Mouse (Mus musculus) cerebellum, postnatal 4 days (tissue): ENCODE measurements at regions not wholly inside any gene's neighbourhood (a gene's known extent, or its start where the extent isn't known, plus 50 kb on each side); places are given as distances from the start of the nearest gene placed in this dataset.

Source experiments
- DNase-seq, 2 experiments: peaks; one replicate each; pipeline ENCODE4 v3.0.0; 2022; ENCODE audit warnings: low spot score in 2 of 2, mixed read lengths in 1 of 2

- no peak for DNase-seq
Measured at GRCm38 (mm10) chr11:114611690-114612089, 56.6 kb upstream of the Rpl38 start.

GRCm38 (mm10) chr11:114608009-114608408 lies 60.3 kb upstream of the Rpl38 start:
- no peak for DNase-seq

- DNase-seq = no peak
Measured at GRCm38 (mm10) chr11:114603108-114603507, 65.2 kb upstream of the Rpl38 start.

- DNase-seq = peak in 1 of 2 experiments; percentile 9
Measured at GRCm38 (mm10) chr11:114597225-114597624, 71.1 kb upstream of the Rpl38 start.

- no peak for DNase-seq
Measured at GRCm38 (mm10) chr11:114592961-114593360, 75.4 kb upstream of the Rpl38 start.

- DNase-seq = no peak
Measured at GRCm38 (mm10) chr11:114588554-114588953, 79.8 kb upstream of the Rpl38 start.

GRCm38 (mm10) chr11:114587986-114588385 lies 80.3 kb upstream of the Rpl38 start:
- no peak for DNase-seq

GRCm38 (mm10) chr11:114586400-114586799 lies 81.9 kb upstream of the Rpl38 start:
- no peak for DNase-seq

- DNase-seq = no peak
Measured at GRCm38 (mm10) chr11:114584804-114585203, 83.5 kb upstream of the Rpl38 start.

GRCm38 (mm10) chr11:114584146-114584545 lies 84.2 kb upstream of the Rpl38 start:
- DNase-seq = no peak

GRCm38 (mm10) chr11:114579986-114580385 lies 88.3 kb upstream of the Rpl38 start:
- DNase-seq = no peak

GRCm38 (mm10) chr11:114578551-114578950 lies 89.8 kb upstream of the Rpl38 start:
- no peak for DNase-seq

- no peak for DNase-seq
Measured at GRCm38 (mm10) chr11:114576803-114577202, 91.5 kb upstream of the Rpl38 start.

GRCm38 (mm10) chr11:114571144-114571869 lies 97.0 kb upstream of the Rpl38 start:
- no peak for DNase-seq

GRCm38 (mm10) chr11:114570076-114570475 lies 98.2 kb upstream of the Rpl38 start:
- no peak for DNase-seq

- no peak for DNase-seq
Measured at GRCm38 (mm10) chr11:114567814-114568800, 100.2 kb upstream of the Rpl38 start.

GRCm38 (mm10) chr11:114567045-114567780 lies 101.1 kb upstream of the Rpl38 start:
- DNase-seq = no peak

- DNase-seq = no peak
Measured at GRCm38 (mm10) chr11:114564949-114565348, 103.4 kb upstream of the Rpl38 start.

- no peak for DNase-seq
Measured at GRCm38 (mm10) chr11:114563172-114563571, 105.2 kb upstream of the Rpl38 start.

- DNase-seq = no peak
Measured at GRCm38 (mm10) chr11:114554576-114554975, 113.7 kb upstream of the Rpl38 start.

GRCm38 (mm10) chr11:114553992-114554391 lies 114.3 kb upstream of the Rpl38 start:
- DNase-seq = no peak

- DNase-seq = no peak
Measured at GRCm38 (mm10) chr11:114552176-114552575, 116.1 kb upstream of the Rpl38 start.
